In genomic region chr2:180582481-180583153, GRCm38 (mm10) we compare ENCODE assay signal across 8 mouse cellular contexts. TPM values are rescaled to one million over a fixed set of nuclear protein-coding genes. Genes with fewer than 3 reads are reported as not detected.
A peak's percentile ranks its signal among the peaks of the same experiment; 100 is the strongest.
DNase-seq lines count a peak whose midpoint lies in the region; ATAC-seq and TF ChIP-seq lines count a peak whose summit lies in the region.

No protein-coding gene starts in this region.

- TF ChIP-seq EP300 in heart, postnatal 0 days (IDR thresholded peaks at IDR 0.05; ENCODE audit: low read depth): no peak

- peaks cover 17% of the 10 kb centered on the region for H3K27me3 ChIP-seq in E14TG2a.4 (ENCODE audit: insufficient read depth, low read length)
- H3K27me3 ChIP-seq in forebrain, embryonic 12.5 days: 0 out of 2 replicates have a peak, but pooled peaks cover 2% of the 10 kb centered on the region
- H3K27me3 ChIP-seq in heart, postnatal 0 days (ENCODE audit: control insufficient read depth, insufficient read depth, low read length): no peaks in the 10 kb centered on the region
- H3K27me3 ChIP-seq in liver, embryonic 16.5 days (ENCODE audit: control insufficient read depth, insufficient read depth, low read depth, low read length): no peaks in the 10 kb centered on the region
- H3K27me3 ChIP-seq in neural tube, embryonic 13.5 days: peaks cover 6% of the 10 kb centered on the region; the same call in 1 of the 2 replicates
- no peaks in the 10 kb centered on the region for H3K27me3 ChIP-seq in testis, adult 2 months (ENCODE audit: control insufficient read depth, insufficient read depth, low read length)

- peak; percentile 82 for ATAC-seq in forebrain, embryonic 12.5 days (ENCODE audit: low FRiP score)
- ATAC-seq in heart, postnatal 0 days (ENCODE audit: insufficient read depth, low read depth): peak; percentile 87
- ATAC-seq in liver, embryonic 16.5 days (ENCODE audit: low read depth): peak; percentile 88
- peak; percentile 74 for ATAC-seq in neural tube, embryonic 13.5 days (ENCODE audit: low read depth)

- under 1% methylated on average over 57 of the region's 57 CpGs for WGBS in forebrain, embryonic 12.5 days
- WGBS in heart, postnatal 0 days: 0% methylated on average over 42 of the region's 57 CpGs
- under 1% methylated on average over 57 of the region's 57 CpGs for WGBS in liver, embryonic 16.5 days (ENCODE audit: insufficient replicate concordance)
- WGBS in neural tube, embryonic 13.5 days: 1% methylated on average over 57 of the region's 57 CpGs

- H3K27ac ChIP-seq in forebrain, embryonic 12.5 days: peak overlapping the region; percentile 76
- H3K27ac ChIP-seq in heart, postnatal 0 days (ENCODE audit: low read depth): peak overlapping the region; percentile 73
- peak overlapping the region; percentile 71 for H3K27ac ChIP-seq in liver, embryonic 16.5 days (ENCODE audit: low read length)
- peak overlapping the region; percentile 84 for H3K27ac ChIP-seq in neural tube, embryonic 13.5 days (replicated peaks)
- H3K27ac ChIP-seq in testis, adult 2 months (ENCODE audit: control insufficient read depth, insufficient read depth, low read depth, low read length): peak overlapping the region; percentile 79

- H3K36me3 ChIP-seq in E14TG2a.4 (ENCODE audit: insufficient read depth, low read length): peaks cover 40% of the 10 kb centered on the region
- H3K36me3 ChIP-seq in forebrain, embryonic 12.5 days (replicated peaks): peaks cover 24% of the 10 kb centered on the region
- H3K36me3 ChIP-seq in heart, postnatal 0 days (replicated peaks; ENCODE audit: control insufficient read depth, insufficient read depth, low read length): peaks cover 21% of the 10 kb centered on the region
- H3K36me3 ChIP-seq in liver, embryonic 16.5 days (ENCODE audit: control insufficient read depth, insufficient read depth): 0 out of 2 replicates have a peak, but pooled peaks cover 3% of the 10 kb centered on the region
- H3K36me3 ChIP-seq in neural tube, embryonic 13.5 days: peaks cover 29% of the 10 kb centered on the region
- no peaks in the 10 kb centered on the region for H3K36me3 ChIP-seq in testis, adult 2 months (ENCODE audit: control insufficient read depth, insufficient read depth, low read length)

- H3K9me3 ChIP-seq in E14TG2a.4 (ENCODE audit: low read length): no peaks in the 10 kb centered on the region
- H3K9me3 ChIP-seq in forebrain, embryonic 12.5 days: no peaks in the 10 kb centered on the region
- H3K9me3 ChIP-seq in heart, postnatal 0 days (replicated peaks; ENCODE audit: control insufficient read depth, low read length): no peaks in the 10 kb centered on the region
- no peaks in the 10 kb centered on the region for H3K9me3 ChIP-seq in liver, embryonic 16.5 days (replicated peaks; ENCODE audit: control insufficient read depth, low read length)
- no peaks in the 10 kb centered on the region for H3K9me3 ChIP-seq in neural tube, embryonic 13.5 days

- peak overlapping the region; percentile 93 for H3K4me3 ChIP-seq in E14TG2a.4 (replicated peaks; ENCODE audit: low read length)
- H3K4me3 ChIP-seq in forebrain, embryonic 12.5 days (replicated peaks): peak overlapping the region; percentile 91
- peak overlapping the region; percentile 90 for H3K4me3 ChIP-seq in heart, postnatal 0 days (ENCODE audit: low read depth, low read length)
- H3K4me3 ChIP-seq in liver, embryonic 16.5 days (ENCODE audit: low read depth, low read length): peak overlapping the region; percentile 82
- H3K4me3 ChIP-seq in neural tube, embryonic 13.5 days: peak overlapping the region; percentile 84
- H3K4me3 ChIP-seq in testis, adult 2 months (ENCODE audit: control insufficient read depth, low read depth, low read length): peak overlapping the region; percentile 89

- peaks cover 26% of the 10 kb centered on the region for H3K4me1 ChIP-seq in E14TG2a.4 (replicated peaks; ENCODE audit: low read depth, low read length)
- peaks cover 33% of the 10 kb centered on the region for H3K4me1 ChIP-seq in forebrain, embryonic 12.5 days
- H3K4me1 ChIP-seq in heart, postnatal 0 days (ENCODE audit: control insufficient read depth, insufficient read depth): peaks cover 10% of the 10 kb centered on the region
- H3K4me1 ChIP-seq in liver, embryonic 16.5 days (ENCODE audit: control insufficient read depth, low read depth, low read length): peaks cover 11% of the 10 kb centered on the region
- peaks cover 27% of the 10 kb centered on the region for H3K4me1 ChIP-seq in neural tube, embryonic 13.5 days (replicated peaks)
- H3K4me1 ChIP-seq in testis, adult 2 months (ENCODE audit: control insufficient read depth, insufficient read depth, low read length): peaks cover 5% of the 10 kb centered on the region

- peak; percentile 94 for DNase-seq in c-Kit-positive CD71-positive TER-119-positive erythroid progenitor cells, embryonic 14.5 days (ENCODE audit: low spot score)
- DNase-seq in heart, postnatal 0 days (ENCODE audit: low spot score): peak; percentile 92
- DNase-seq in kidney, postnatal 4 days: peak; percentile 98 to 99

- TF ChIP-seq POLR2A in testis, adult 2 months (IDR thresholded peaks at IDR 0.05; ENCODE audit: control insufficient read depth, low read depth, low read length): peak; percentile 88

- H3K4me2 ChIP-seq in forebrain, embryonic 12.5 days: peak overlapping the region; percentile 94
- peak overlapping the region; percentile 96 for H3K4me2 ChIP-seq in heart, postnatal 0 days (ENCODE audit: low read depth, low read length)
- H3K4me2 ChIP-seq in liver, embryonic 16.5 days (ENCODE audit: low read depth, low read length): peak overlapping the region; percentile 87
- H3K4me2 ChIP-seq in neural tube, embryonic 13.5 days: peak overlapping the region; percentile 86

- peak; percentile 60 for TF ChIP-seq CTCF in E14TG2a.4 (conservative IDR thresholded peaks at IDR 0.05; ENCODE audit: low read length)
- TF ChIP-seq CTCF in heart, postnatal 0 days (IDR thresholded peaks at IDR 0.05; ENCODE audit: low read depth): peak; percentile 94
- TF ChIP-seq CTCF in testis, adult 2 months (IDR thresholded peaks at IDR 0.05; ENCODE audit: control insufficient read depth, insufficient read depth, insufficient replicate concordance, low read depth, low read length): peak; percentile 99

- peak overlapping the region; percentile 97 for H3K9ac ChIP-seq in forebrain, embryonic 12.5 days
- peak overlapping the region; percentile 91 for H3K9ac ChIP-seq in heart, postnatal 0 days (replicated peaks; ENCODE audit: low read depth, low read length)
- H3K9ac ChIP-seq in liver, embryonic 16.5 days (ENCODE audit: low read depth, low read length): peak overlapping the region; percentile 90
- H3K9ac ChIP-seq in neural tube, embryonic 13.5 days: peak overlapping the region; percentile 98

RNA-seq across cellular contexts. Expression of gene Mrgbp, which starts 1.5 kb away (rescaled TPM):
- polyA plus RNA-seq in forebrain, embryonic 12.5 days (2016; fragmentation: Nextera tagmentation; extraction: Ambion mirVana): 49.7 and 50.5 TPM in 2 replicates
- 40.5 and 54.3 TPM in 2 replicates for total RNA-seq in heart, postnatal 0 days (2014; rRNA removed; ENCODE audit: low replicate concordance)
- polyA plus RNA-seq in heart, postnatal 0 days (2015; fragmentation: Nextera tagmentation; extraction: Ambion mirVana): 19.5 and 20.5 TPM in 2 replicates
- polyA plus RNA-seq in liver, embryonic 16.5 days (2015; fragmentation: Nextera tagmentation; extraction: Ambion mirVana): 6.6 and 7.4 TPM in 2 replicates
- 40.1 and 43.8 TPM in 2 replicates for polyA plus RNA-seq in neural tube, embryonic 13.5 days (2015; fragmentation: Nextera tagmentation; extraction: Ambion mirVana)
- polyA plus RNA-seq in testis, adult 2 months (2012; rRNA removed): 80.1 and 81.9 TPM in 2 replicates

RNA-seq across cellular contexts. Expression of gene Ogfr, which starts 6.4 kb away (rescaled TPM):
- polyA plus RNA-seq in forebrain, embryonic 12.5 days (2016; fragmentation: Nextera tagmentation; extraction: Ambion mirVana): 96.7 and 96.8 TPM in 2 replicates
- 81.0 and 81.6 TPM in 2 replicates for total RNA-seq in heart, postnatal 0 days (2014; rRNA removed; ENCODE audit: low replicate concordance)
- 33.0 and 39.3 TPM in 2 replicates for polyA plus RNA-seq in heart, postnatal 0 days (2015; fragmentation: Nextera tagmentation; extraction: Ambion mirVana)
- polyA plus RNA-seq in liver, embryonic 16.5 days (2015; fragmentation: Nextera tagmentation; extraction: Ambion mirVana): 21.1 and 22.5 TPM in 2 replicates
- 79.3 and 80.9 TPM in 2 replicates for polyA plus RNA-seq in neural tube, embryonic 13.5 days (2015; fragmentation: Nextera tagmentation; extraction: Ambion mirVana)
- polyA plus RNA-seq in testis, adult 2 months (2012; rRNA removed): 13.7 and 20.0 TPM in 2 replicates

RNA-seq across cellular contexts. Expression of gene Col9a3, which starts 15.0 kb away (rescaled TPM):
- polyA plus RNA-seq in forebrain, embryonic 12.5 days (2016; fragmentation: Nextera tagmentation; extraction: Ambion mirVana): 25.7 and 28.6 TPM in 2 replicates
- total RNA-seq in heart, postnatal 0 days (2014; rRNA removed; ENCODE audit: low replicate concordance): 0.62 and 1.3 TPM in 2 replicates
- polyA plus RNA-seq in heart, postnatal 0 days (2015; fragmentation: Nextera tagmentation; extraction: Ambion mirVana): 0.77 and 1.3 TPM in 2 replicates
- 0.78 and 1.3 TPM in 2 replicates for polyA plus RNA-seq in liver, embryonic 16.5 days (2015; fragmentation: Nextera tagmentation; extraction: Ambion mirVana)
- 69.2 and 73.5 TPM in 2 replicates for polyA plus RNA-seq in neural tube, embryonic 13.5 days (2015; fragmentation: Nextera tagmentation; extraction: Ambion mirVana)
- 23.2 and 25.2 TPM in 2 replicates for polyA plus RNA-seq in testis, adult 2 months (2012; rRNA removed)

RNA-seq across cellular contexts. Expression of gene Tcfl5, which starts 59.9 kb away (rescaled TPM):
- 0.15 and 0.26 TPM in 2 replicates for polyA plus RNA-seq in forebrain, embryonic 12.5 days (2016; fragmentation: Nextera tagmentation; extraction: Ambion mirVana)
- 0.04 and 0.12 TPM in 2 replicates for total RNA-seq in heart, postnatal 0 days (2014; rRNA removed; ENCODE audit: low replicate concordance)
- not detected in 2 replicates for polyA plus RNA-seq in heart, postnatal 0 days (2015; fragmentation: Nextera tagmentation; extraction: Ambion mirVana)
- 0.07 TPM in 1 of 2 replicates, not detected in the other for polyA plus RNA-seq in liver, embryonic 16.5 days (2015; fragmentation: Nextera tagmentation; extraction: Ambion mirVana)
- 0.40 and 0.55 TPM in 2 replicates for polyA plus RNA-seq in neural tube, embryonic 13.5 days (2015; fragmentation: Nextera tagmentation; extraction: Ambion mirVana)
- 177 and 192 TPM in 2 replicates for polyA plus RNA-seq in testis, adult 2 months (2012; rRNA removed)

Comparison
In these comparisons a context has a peak if more than half of its experiments do, and no peak if none do; other contexts are left out.
1. Peak in every context shown above with its lines: DNase-seq, ATAC-seq, H3K4me3 ChIP-seq and H3K27ac ChIP-seq.
2. RNA of gene Col9a3, which starts 15.0 kb away (polyA plus RNA-seq): 69.2 to 73.5 TPM in neural tube, embryonic 13.5 days, 25.7 to 28.6 TPM in forebrain, embryonic 12.5 days and 23.2 to 25.2 TPM in testis, adult 2 months; 0.78 to 1.3 TPM in liver, embryonic 16.5 days and 0.77 to 1.3 TPM in heart, postnatal 0 days; every median in the first group is over 10 times any median in the second.